Mouse (Mus musculus) 416B (cell line): ENCODE measurements around the gene Dytn.
"Not testable (repeated sequence)": the region's sequence is repeated elsewhere in the genome, so short reads cannot be mapped to it uniquely, and the experiment has no call there.

Source experiments
- DNase-seq: peaks from one replicate; pipeline ENCODE4 v3.0.0; 2011; ENCODE audit warnings: low read depth

Gene Dytn

DNA sequence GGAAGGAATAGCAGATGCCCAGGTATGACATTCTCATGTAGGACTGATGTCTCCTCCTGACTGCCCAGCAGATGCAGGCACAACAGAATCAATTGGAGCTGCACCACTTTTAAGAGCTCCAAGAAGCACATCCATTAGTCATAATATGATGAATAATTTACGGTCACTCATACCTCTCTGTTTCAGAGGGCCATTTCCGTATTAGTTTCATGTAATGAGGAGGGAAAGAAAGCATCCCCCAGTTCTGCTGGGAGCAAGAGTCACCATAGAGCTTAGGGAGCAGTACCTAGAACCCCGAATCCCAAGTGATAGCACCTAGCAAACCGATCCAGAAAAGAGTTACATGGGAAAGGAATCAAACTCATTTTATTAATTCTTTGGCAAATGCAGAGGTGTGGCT, at the start of gene Dytn:
Dytn (minus strand) TSS at position 101 of the 400 bp plus-strand sequence.
- no peak for DNase-seq

DNA sequence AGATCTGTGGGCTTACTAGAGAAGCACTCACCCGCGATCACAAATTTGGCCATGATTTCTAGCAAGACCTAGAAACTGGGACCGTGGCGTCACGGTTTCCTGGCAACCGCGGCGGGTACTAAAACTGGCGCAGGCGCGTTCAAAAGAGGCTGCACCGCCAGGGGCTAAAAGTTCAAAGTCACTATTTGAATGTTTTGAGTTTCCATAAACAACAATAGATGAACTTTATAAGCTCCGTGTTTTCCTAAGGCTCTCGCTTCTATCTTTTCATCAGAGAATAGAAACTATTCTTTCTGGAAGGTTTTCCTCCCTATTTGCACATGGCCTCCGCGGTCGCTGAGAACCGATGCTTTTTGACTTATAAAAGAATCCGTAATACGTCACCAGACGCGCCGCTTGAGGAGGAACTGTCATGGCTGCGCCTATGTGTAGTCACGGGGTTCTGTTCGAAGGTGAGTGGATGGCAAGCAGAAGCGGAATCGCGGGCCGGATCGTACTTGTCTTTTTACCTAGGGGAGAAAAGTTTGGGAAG, 43.6 kb upstream of the Dytn start, which contains the start of the genes Mdh1b and Fastkd2:
Mdh1b (minus strand) TSS at position 79 of the 532 bp plus-strand sequence.
Fastkd2 (plus strand) TSS at position 375 of the 532 bp plus-strand sequence.
- peak; percentile 93 for DNase-seq

DNA sequence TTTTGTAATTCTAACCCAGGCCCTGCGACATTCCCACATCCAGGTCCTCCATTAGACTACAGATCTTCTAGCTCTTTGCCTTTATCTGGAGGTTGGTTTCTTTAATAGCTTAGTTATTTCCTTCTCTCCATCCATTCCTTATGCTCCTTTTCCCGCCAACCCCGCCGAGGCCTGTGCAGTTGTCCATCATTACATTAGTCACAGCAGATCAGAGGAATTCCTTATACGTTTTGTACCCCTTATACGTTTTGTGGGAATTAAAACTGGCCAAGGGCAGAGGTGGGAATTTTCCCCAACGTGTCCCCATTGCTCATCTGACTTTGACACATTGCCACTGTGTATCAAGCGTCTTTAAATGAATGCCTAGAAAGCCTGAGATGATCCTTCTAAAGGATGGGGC, 43.1 kb upstream of the Dytn start:
- DNase-seq, result no peak

DNA sequence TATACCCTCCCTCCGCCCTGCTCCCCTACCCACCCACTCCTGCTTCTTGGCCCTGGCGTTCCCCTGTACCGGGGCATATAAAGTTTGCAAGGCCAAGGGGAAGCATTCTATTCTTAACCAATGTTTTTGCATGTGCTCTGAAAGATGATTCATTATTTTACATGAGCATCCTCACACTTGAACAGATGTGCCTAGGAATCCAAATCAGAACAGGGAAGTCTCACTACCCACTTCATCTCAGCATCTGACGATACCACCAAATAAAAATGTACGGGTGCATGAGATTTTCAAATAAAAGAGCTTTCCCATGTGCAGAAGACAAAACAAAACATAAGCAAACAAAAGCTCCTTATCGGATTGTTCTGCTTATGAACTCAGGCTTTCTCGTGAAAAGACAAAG, 33.4 kb upstream of the Dytn start:
- no peak for DNase-seq

DNA sequence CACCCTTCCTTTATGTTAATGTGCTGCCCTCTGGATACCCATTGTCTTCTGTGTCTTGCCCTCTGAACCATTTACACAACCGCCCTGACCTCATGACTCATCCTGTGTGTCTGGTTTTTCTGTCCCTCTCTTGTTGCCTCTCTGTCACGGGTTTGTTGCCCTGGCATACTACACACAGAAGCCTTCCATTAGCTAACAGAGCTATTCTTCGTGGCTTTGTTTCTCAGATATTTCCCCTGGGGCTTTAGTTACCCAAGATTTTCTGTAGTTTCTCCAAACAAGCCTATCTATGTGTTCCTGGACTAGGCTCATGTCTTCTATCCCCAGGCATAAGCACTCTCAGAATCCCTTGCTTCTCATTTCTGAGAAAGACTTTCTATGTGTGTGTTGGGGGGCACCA, 22.1 kb upstream of the Dytn start:
- DNase-seq, result peak; percentile 3

DNA sequence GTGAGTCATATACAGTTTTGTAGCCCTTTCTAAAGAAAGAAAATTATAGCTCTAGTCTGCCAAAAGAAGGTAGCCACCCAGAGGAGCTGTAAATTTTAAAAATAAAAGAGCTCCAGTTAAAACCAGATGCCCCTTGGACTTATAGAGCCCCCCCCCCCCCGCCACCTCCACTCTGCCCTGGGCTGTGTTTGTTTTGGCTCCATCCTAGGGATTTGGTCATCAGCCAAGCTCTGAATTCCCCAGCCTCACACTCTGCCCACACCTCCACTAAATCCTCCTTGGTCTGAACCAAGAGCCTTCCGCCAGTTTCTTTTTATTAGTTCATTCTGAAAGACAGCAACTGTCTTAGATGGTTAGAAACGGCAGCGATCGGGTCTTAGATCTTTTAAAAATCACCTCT, 19.0 kb upstream of the Dytn start:
- no peak for DNase-seq

DNA sequence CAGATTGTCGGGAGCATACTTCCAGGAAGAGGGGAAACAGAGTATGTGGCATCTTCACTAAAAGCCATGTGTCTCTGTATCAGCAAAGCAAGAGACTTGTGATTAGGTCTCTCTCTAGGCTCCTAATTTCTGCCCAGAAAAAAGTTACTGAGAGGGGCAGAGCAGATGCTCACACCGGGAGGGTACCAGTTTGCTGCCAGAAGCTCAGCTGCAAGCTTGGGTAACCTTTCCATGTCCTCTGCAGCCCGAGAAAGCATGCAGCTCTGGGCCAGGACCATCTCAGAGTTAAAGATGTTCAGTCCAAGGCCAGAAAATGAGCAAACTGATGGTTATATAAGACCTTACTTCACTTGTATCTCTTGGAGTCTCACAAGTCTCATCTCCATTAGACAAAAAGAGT, 10.1 kb upstream of the Dytn start:
- no peak for DNase-seq

DNA sequence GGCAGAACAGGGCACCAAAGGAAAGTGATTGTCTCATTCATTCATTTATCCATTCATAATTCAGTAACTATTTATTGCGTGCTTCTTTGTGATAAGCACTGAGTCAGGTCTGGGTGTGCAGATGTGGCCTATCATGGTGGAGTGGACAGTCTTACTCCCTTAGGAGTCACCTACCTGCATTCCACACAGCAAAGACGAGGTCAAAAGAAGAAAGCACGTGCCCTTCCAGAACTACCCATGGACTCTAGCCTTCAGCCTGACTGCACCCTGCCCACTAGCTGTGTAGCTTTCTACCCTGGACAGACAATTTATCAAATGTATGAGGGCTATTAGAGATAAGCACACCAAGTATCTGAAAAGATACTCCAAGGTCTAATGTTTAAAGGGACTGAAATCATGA, 10.8 kb downstream of the Dytn start:
- no peak for DNase-seq

DNA sequence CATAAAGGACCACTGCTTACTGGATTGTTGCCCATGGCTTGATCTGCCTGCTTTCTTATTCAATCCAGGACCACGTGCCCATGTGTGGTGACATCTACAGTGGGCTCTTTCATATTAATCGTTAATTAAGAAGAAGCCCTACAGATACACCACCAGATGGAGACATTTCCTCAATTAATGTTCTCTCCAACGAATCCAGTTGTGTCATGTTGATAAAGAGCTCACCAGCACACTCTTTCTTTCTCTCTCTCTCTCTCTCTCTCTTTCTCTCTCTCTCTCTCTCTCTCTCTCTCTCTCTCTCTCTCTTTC, 17.9 kb downstream of the Dytn start:
- DNase-seq, result peak; percentile 81

DNA sequence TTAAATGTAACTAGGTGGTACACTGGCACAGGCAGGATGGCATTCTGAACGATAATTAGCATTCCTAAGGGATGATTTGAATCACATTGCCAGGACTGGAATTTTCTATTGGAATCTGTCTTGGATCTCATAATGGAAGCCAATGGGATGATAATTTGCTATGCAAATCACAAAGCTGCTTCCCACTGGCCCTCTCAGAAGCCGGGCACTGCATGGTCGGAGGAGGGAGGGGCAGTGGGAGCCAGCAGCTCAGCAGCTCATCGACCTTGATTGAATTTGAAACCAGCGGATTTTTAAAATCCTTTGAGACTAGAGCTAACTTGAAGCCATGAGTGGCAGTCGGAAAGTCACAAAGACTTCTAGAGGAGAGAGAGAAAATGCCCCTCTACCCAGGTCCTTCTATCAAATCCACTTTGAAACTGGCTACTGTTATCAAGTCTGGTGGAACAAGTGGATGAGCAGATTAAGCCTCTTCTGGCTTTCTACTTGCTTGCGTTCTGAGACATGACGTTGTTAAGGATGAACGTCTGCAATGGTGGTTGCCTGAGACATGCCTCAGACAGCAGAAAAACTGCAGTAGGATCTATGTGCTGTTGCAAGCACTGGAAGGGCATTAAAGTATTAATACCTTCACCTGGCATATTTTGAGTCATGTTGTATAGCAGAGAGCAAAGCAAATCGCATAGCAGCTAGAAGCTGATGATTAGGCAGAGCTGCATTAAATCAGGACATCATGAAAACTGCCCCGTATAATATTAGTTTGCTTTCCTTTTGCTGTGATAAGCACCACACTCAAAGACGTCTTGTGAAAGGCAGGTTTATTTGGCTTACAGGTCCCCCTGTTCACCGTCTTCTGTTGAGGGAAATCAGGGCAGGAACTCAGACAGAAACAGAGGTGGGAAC, 18.5 kb downstream of the Dytn start:
- DNase-seq, result no peak

DNA sequence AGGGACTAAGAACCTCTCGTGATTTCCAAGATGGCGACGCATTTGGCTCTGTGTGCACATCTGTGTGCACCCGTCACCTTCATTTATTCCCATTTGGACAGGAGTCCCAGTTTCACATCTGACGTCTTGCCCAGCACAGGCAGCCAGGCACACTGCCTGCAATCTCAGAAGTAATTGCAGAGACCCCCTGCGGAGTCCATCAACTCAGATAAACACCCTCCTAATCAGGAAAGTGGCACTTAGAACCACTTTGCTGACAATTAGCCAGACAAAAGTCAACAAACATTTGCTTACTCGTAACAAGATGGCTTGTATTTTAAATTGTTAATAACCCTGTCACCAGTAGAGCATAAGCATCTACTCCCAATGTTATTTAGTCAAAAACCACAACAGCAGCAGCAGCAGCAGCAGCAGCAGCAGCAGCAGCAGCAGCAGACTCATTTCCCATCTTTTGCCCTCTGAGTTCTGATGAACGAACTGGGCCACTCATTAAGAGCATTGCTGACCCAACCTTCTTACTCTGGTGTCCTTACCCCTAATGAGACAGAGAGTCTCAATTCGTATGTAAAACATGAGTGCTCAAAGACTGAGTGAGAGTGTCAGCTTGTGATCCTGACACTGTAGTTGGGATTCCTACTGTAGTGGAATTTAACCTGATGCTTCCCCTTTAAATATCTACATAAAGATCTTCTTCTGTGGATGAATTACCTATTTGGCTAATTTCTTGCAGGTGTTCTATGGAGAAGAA, 19.4 kb downstream of the Dytn start:
- no peak for DNase-seq

DNA sequence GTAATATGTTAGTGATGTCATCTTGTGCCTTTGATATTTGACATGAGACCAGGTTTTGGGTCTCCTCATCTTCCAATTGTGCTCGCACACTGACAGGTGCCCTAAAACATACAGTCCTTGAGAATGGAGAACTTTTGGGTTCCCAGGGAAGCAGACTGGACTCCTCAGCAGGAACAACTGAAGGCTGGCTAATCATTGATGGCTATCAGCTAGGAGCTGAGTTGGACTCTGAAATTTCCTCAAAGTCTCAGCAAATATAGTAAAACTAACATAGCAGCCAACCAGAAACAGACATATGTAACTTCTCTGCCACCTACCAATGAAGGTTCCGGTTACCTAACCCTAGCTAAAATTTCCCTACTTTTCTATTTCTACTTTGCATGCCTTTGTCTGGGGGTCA, 20.6 kb downstream of the Dytn start:
- no peak for DNase-seq

DNA sequence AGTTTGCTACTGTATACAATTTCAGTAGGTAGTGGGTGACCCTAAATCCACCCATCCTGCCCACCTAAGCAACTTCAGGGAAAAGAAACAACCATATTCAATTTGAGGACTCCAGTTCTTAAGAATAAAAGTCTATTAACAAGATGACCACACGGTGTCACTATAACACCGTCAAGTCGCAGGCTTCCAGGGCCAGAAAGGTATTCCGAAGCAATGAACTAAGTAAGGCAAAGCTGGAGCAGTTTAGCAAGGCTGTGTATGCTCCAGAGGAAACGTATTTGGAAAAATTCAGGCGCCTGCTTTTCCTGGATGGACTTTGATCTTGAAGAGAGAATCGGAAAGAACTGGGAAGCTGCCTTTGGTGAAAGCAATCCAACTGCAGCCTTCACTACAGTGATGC, 27.1 kb downstream of the Dytn start:
- peak; percentile 75 for DNase-seq

DNA sequence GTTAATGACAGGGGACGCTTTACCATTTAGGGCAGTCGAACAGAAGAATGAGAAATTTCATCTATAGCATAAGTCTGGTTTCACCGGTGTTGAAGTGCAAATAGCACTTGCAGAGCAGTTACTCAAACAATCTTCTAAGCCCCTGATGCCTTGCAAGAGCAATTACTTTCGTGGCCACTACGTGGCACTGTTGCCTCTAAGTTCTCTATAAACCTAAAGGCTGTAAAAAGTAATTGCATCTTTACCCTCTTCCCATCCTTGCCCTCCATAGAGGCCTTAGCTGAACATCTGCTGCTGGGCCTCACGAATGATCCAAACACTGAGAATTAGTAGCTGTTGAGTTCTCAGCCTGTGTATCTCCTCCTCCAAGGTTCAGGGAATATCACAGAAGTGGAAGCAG, 28.7 kb downstream of the Dytn start:
- peak; percentile 75 for DNase-seq

DNA sequence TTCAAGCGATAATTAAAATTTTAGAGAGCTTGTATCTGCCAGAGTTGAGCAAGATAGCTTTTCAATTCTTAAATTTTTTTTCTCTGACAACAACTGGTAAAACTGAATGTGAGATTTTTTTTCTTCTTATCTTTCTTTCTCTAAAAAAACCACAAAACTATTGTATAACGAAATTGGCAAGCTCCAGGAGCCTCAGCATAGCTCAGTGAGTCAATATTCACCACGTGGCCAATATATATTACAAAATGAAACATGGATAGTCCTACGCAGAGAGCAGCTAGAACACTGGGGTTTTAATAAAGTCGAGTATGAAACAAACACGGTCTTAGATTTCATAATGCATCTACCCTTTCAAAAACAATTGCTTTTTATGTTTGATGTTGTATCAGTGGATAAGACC, 46.8 kb downstream of the Dytn start:
- DNase-seq, result no peak

DNA sequence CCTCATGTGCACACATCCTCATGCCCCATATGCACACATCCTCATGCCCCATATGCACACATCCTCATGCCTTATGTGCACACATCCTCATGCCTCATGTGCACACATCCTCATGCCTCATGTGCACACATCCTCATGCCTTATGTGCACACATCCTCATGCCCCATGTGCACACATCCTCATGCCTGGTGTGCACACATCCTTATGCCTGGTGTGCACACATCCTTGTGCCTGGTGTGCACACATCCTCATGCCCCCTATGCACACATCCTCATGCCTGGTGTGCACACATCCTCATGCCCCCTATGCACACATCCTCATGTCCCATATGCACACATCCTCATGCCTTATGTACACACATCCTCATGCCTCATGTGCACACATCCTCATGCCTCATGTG, 56.3 kb downstream of the Dytn start:
- not testable (repeated sequence) for DNase-seq

DNA sequence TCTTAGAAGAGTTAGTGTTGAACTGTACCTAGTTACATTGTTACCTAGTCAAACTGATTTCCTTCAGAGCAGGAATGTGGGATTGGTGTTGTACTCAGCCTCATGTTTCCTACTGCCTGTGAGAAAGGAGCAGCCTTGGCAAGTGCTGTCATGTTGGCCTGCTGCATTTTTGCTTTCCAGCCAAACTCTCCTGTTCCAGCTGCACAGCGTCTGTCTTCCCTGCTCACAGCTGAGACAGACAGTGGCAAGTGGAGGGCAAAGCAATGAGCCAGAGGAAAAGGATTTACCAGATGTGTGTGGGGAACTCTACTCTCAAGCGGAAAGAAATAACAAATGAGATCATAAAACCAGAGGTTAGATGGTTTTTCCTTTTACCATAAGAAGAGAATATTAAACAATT, 58.5 kb downstream of the Dytn start:
- DNase-seq, result no peak

DNA sequence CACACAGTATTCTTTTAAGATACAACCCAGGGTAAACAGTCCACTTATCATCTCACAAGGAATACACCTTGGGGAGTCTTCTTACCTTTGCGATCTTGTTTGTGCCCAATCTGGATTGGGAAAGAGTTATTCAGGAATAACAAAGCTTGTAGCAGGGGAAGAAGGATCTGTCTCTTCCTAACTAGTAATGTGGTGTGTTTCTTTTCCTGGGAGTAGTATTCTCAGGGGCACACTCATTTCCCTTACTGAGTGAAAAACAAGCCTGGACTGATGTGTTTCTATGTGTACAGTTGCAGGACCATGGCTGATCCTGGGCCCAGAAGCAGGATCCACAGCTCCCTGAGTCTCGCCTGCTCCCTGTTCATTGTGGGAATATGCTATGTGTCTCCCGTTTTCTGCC, 71.1 kb downstream of the Dytn start, which contains the start of gene Gm39653:
Gm39653 (plus strand) TSS at position 301 of the 400 bp plus-strand sequence.
- DNase-seq, result no peak

DNA sequence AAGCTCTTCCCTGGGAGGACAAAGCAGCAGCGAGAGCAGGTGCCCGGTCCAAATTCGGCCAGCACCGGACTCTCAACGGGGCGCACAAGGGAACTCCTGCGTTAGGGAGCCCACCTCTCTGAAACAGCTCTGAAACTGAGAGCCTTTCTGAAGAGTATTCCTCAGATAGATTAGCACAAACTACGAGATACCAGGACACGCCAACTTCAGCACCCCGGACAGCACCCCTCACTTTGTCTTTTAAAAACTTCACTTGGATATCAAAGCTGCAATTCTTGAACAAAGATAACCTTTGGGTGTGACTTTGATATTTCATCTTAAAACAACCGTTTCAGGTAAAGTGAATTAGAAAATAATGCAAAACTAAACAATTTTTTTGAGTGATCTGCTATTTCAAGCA, 72.1 kb downstream of the Dytn start:
- DNase-seq, result peak; percentile 15

DNA sequence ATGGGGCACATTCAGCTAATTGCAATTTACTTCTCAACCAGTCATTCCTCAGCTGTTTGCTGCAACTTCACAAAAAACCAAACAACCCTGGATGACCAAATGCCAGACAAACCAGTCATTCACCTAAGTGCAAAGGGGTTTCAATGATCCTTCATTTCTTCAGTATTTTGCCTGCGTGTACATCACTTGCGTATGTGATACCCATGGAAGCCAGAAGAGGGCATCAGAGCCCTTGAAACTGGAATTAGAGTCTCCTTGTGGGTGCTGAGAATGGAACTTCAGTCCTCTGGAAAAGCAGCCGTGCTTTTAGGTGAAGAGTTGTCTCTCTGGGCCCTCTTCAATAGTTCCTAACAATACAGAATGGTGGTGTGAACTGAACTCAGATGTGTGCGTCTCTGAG, 77.1 kb downstream of the Dytn start:
- DNase-seq, result no peak

DNA sequence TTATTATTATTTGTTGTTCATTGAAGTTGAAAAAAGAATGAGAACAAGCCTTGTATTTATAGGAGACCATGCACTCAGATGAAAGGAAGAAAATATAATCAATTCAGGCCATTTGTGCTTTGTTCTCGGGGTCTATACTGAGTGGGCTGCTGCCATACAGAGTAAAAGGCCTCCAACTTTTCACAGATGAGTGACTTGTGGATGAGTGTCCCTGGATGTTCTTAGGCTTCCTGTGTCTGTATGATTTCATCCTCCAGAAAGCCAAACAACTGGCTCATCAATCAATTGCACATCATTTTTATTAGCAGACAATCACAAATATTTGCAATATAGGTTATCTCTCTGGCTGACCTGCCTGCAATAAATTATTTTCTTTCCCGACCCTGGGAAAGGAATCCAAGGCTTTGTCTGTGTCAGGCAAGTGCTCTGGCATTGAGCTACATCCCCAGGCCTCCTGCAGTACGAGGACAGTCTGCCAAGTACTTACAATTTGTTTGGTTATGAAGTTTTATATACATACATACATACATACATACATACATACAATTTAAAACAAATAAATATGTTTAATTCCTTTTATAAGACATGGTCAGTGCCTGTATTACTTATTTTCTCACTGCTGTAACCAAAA, 82.7 kb downstream of the Dytn start:
- no peak for DNase-seq

DNA sequence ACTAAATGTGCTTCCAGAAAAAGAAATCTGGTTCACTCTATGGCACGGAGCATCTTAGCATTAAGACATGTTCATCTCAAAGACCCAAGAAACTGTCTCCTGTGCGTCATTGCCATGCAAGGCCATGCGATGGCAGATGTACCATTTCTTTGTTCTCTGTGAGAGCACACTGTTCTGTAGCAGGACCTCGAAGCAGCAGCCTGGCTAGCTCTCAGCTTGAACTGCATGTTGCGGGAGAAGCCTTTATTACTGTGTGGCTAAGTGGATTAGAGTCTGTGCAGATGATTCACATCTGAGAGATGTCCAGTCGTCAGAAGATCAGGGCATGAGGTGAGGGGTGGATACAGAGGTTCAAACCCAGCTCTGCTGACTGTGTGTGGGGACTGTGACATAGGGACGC, 99.9 kb downstream of the Dytn start:
- no peak for DNase-seq

DNA sequence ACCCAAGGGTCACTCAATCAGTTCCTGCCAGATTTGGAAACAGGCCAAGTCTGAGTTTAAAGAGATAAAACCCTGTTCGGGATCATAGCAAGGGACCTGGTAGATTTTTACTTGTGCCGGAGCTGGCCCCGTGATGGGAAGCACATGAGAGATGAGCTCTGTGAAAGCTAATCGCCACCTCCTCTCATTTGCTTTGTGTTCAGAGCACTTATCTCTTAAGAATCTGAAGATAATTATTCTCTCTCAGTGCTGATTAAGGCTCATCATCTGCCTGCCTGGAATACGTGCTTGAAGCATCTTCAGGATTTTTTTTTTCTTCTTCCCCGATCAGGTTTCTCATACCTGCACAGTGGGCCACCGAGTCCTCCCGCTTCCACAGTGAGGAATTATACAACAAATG, 107.6 kb downstream of the Dytn start:
- DNase-seq, result no peak
